Mouse (Mus musculus): Measurements from ENCODE around the gene Tbc1d1. TPM values are rescaled to one million over a fixed set of nuclear protein-coding genes. Genes with fewer than 3 reads are reported as not detected.
A peak's percentile ranks its signal among the peaks of the same experiment; 100 is the strongest.

Gene Tbc1d1
- polyA plus RNA-seq, 1 experiment: 17.0 TPM

- no peak overlapping the region for H3K4me3 ChIP-seq (ENCODE audit: control insufficient read depth, insufficient read depth, low read length)
- no peak for DNase-seq
- peaks cover 22% of the 10 kb centered on the region for H3K4me1 ChIP-seq (replicated peaks; ENCODE audit: control insufficient read depth, insufficient read depth, low read length)
- no peaks in the 10 kb centered on the region for H3K27me3 ChIP-seq (ENCODE audit: control insufficient read depth, insufficient read depth, low read length)
- WGBS: 94% methylated on average over 4 of the region's 4 CpGs
- TF ChIP-seq POLR2A (IDR thresholded peaks at IDR 0.05; ENCODE audit: control insufficient read depth, extremely low read depth, insufficient read depth, low read length, poor library complexity): no peak
- no peak for TF ChIP-seq CTCF (IDR thresholded peaks at IDR 0.05; ENCODE audit: borderline replicate concordance, control insufficient read depth, extremely low read depth, insufficient read depth, low read length, poor library complexity)
- no peaks in the 10 kb centered on the region for H3K36me3 ChIP-seq (ENCODE audit: control insufficient read depth, insufficient read depth, low read length)
- no peak overlapping the region; the same call in 1 of the 2 replicates for H3K27ac ChIP-seq (ENCODE audit: control insufficient read depth, insufficient read depth, low read length)
Observed at GRCm38 (mm10) chr5:64216326-64216725, 60.2 kb downstream of the Tbc1d1 start.

DNA sequence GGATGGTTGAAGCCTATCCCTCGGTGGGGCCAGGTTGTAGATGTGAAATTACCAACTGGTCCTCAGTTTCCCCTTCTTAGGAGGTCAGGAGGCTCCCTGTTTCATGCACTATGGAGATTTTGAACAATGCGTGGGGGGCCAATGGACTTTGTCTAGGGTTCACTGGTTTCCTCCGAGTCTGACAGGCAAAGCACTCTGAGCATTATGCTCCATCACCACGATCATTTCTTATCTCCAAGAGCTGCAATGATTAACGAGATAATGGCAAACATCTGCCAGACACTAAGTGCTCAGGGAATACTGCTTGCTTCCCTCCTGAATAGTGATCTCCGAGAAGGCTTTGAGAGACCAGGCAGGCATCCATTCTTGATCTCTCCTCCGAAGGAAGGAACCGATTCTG, 61.2 kb downstream of the Tbc1d1 start:
- Histone ChIP-seq H3K4me3 (ENCODE audit: control insufficient read depth, insufficient read depth, low read length) (no peak overlapping the region), H3K36me3 (ENCODE audit: control insufficient read depth, insufficient read depth, low read length) (no peaks in the 10 kb centered on the region), H3K27me3 (ENCODE audit: control insufficient read depth, insufficient read depth, low read length) (no peaks in the 10 kb centered on the region), H3K4me1 (replicated peaks; ENCODE audit: control insufficient read depth, insufficient read depth, low read length) (peaks cover 22% of the 10 kb centered on the region), H3K27ac (ENCODE audit: control insufficient read depth, insufficient read depth, low read length) (no peak overlapping the region)
- WGBS: 74% methylated on average over 8 of the region's 8 CpGs
- no peak for DNase-seq
- TF ChIP-seq POLR2A (IDR thresholded peaks at IDR 0.05; ENCODE audit: control insufficient read depth, extremely low read depth, insufficient read depth, low read length, poor library complexity) (no peak), CTCF (IDR thresholded peaks at IDR 0.05; ENCODE audit: borderline replicate concordance, control insufficient read depth, extremely low read depth, insufficient read depth, low read length, poor library complexity) (no peak)

DNA sequence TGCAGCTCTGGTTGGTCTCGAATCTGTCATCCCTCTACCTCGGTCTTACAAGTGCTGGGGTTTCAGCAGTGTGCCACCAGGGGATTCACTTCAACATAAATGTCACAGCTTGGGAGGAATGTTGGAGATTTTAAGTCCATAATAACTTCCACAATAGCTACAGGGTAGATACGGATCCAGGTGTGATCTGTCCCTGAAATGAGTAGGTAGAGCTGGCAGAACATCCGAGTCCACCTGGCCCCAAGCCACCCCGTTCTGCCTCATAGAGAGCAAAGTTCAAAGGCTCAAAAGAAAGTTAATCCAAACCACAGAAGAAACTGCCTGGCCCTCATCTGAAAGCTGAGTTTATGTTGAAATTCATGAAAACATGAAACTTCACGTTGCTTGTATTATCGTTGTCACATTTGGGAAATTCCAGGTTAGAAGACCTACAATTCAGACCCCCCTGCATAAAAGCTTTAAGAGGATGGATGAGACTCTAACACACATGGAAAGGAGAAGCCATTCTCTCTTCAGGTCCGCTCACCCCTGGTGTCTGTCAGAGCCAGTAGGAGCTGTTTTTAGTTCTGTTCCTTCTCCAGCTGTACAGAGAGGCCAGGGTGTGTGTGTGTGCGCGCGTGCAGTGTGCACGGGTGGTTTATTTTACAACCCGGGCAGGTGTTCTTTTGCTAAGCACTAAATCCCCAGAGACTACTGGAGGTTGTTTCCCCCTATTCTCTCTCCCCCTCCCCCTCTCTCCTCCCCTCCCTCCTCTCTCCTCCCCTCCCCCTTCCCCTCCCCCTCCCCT, 61.9 kb downstream of the Tbc1d1 start:
- H3K27me3 ChIP-seq (ENCODE audit: control insufficient read depth, insufficient read depth, low read length): no peaks in the 10 kb centered on the region
- 9% methylated on average over 13 of the region's 13 CpGs for WGBS
- peaks cover 22% of the 10 kb centered on the region for H3K4me1 ChIP-seq (replicated peaks; ENCODE audit: control insufficient read depth, insufficient read depth, low read length)
- peak; percentile 31 for DNase-seq
- H3K27ac ChIP-seq (ENCODE audit: control insufficient read depth, insufficient read depth, low read length): peak overlapping the region; percentile 64
- TF ChIP-seq CTCF (IDR thresholded peaks at IDR 0.05; ENCODE audit: borderline replicate concordance, control insufficient read depth, extremely low read depth, insufficient read depth, low read length, poor library complexity) (no peak), POLR2A (IDR thresholded peaks at IDR 0.05; ENCODE audit: control insufficient read depth, extremely low read depth, insufficient read depth, low read length, poor library complexity) (no peak)
- H3K36me3 ChIP-seq (ENCODE audit: control insufficient read depth, insufficient read depth, low read length): no peaks in the 10 kb centered on the region
- H3K4me3 ChIP-seq (ENCODE audit: control insufficient read depth, insufficient read depth, low read length): no peak overlapping the region

- H3K27ac ChIP-seq (ENCODE audit: control insufficient read depth, insufficient read depth, low read length): peak overlapping the region; percentile 64; the same call in 1 of the 2 replicates
- no peak overlapping the region for H3K4me3 ChIP-seq (ENCODE audit: control insufficient read depth, insufficient read depth, low read length)
- H3K36me3 ChIP-seq (ENCODE audit: control insufficient read depth, insufficient read depth, low read length): no peaks in the 10 kb centered on the region
- H3K4me1 ChIP-seq (replicated peaks; ENCODE audit: control insufficient read depth, insufficient read depth, low read length): peaks cover 22% of the 10 kb centered on the region
- no peak for DNase-seq
- WGBS: 83% methylated on average over 7 of the region's 7 CpGs
- no peaks in the 10 kb centered on the region for H3K27me3 ChIP-seq (ENCODE audit: control insufficient read depth, insufficient read depth, low read length)
- TF ChIP-seq POLR2A (IDR thresholded peaks at IDR 0.05; ENCODE audit: control insufficient read depth, extremely low read depth, insufficient read depth, low read length, poor library complexity): no peak
- TF ChIP-seq CTCF (IDR thresholded peaks at IDR 0.05; ENCODE audit: borderline replicate concordance, control insufficient read depth, extremely low read depth, insufficient read depth, low read length, poor library complexity): no peak
Observed at GRCm38 (mm10) chr5:64218603-64218999, 62.5 kb downstream of the Tbc1d1 start.

DNA sequence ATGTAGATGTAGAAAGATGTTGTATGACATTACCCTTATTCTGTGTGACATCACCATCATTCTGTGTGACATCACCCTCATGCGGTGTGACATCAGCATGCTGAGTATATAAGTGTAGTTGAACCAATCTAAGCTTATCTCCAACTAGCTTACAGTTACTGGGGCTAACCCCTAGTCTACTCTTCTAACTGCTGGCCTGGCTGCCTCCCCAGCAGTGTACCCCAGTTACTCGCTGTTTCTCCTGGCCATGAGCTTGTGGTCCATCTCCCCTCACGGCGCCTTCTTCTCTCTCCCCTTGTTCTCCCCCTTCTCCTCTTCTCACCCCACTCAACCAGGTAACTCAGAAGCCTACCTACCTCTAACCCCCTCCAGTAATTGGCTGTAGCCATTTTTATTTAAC, 64.7 kb downstream of the Tbc1d1 start:
- TF ChIP-seq POLR2A (IDR thresholded peaks at IDR 0.05; ENCODE audit: control insufficient read depth, extremely low read depth, insufficient read depth, low read length, poor library complexity): no peak
- TF ChIP-seq CTCF (IDR thresholded peaks at IDR 0.05; ENCODE audit: borderline replicate concordance, control insufficient read depth, extremely low read depth, insufficient read depth, low read length, poor library complexity): no peak
- no peaks in the 10 kb centered on the region for H3K27me3 ChIP-seq (ENCODE audit: control insufficient read depth, insufficient read depth, low read length)
- H3K4me3 ChIP-seq (ENCODE audit: control insufficient read depth, insufficient read depth, low read length): no peak overlapping the region
- 98% methylated on average over 4 of the region's 4 CpGs for WGBS
- DNase-seq: no peak
- H3K27ac ChIP-seq (ENCODE audit: control insufficient read depth, insufficient read depth, low read length): no peak overlapping the region
- H3K36me3 ChIP-seq (ENCODE audit: control insufficient read depth, insufficient read depth, low read length): no peaks in the 10 kb centered on the region
- H3K4me1 ChIP-seq (replicated peaks; ENCODE audit: control insufficient read depth, insufficient read depth, low read length): peaks cover 22% of the 10 kb centered on the region

DNA sequence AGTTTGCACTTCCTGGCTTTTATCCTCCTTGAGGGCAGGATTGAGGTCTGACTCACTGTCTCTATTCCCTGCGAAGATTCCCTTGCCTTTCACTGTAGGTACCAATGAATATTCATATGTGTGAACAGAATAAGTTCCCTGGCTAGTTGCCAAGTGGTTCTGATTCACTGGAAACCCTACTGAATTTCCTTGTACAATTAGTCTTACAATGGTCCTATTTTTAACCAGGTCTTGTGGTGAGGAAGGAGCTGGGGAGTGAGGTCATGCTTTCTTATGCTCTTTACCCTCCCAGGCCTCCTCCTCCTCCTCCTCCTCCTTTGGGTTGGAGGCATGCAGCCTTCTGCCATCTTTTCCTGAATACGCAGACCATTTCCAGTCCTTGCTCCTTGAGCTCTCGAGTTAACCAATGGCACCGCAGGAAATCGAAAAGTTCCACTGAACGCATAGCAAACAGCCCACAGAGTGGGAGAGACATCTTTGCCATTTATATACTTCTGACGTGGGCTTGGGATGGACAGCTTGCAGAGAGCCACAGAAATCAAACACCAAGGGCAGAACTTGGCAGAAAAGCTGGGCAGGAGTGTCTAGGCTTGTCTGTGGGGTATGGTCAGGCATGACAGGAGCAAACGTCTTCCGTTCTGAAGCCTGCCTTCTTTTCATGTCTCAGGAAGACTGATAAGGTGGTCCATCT, 68.8 kb downstream of the Tbc1d1 start:
- WGBS: 95% methylated on average over 9 of the region's 9 CpGs
- DNase-seq: no peak
- Histone ChIP-seq H3K4me3 (ENCODE audit: control insufficient read depth, insufficient read depth, low read length) (no peak overlapping the region), H3K27me3 (ENCODE audit: control insufficient read depth, insufficient read depth, low read length) (no peaks in the 10 kb centered on the region), H3K36me3 (ENCODE audit: control insufficient read depth, insufficient read depth, low read length) (no peaks in the 10 kb centered on the region), H3K4me1 (replicated peaks; ENCODE audit: control insufficient read depth, insufficient read depth, low read length) (peaks cover 3% of the 10 kb centered on the region), H3K27ac (ENCODE audit: control insufficient read depth, insufficient read depth, low read length) (no peak overlapping the region)
- TF ChIP-seq CTCF (IDR thresholded peaks at IDR 0.05; ENCODE audit: borderline replicate concordance, control insufficient read depth, extremely low read depth, insufficient read depth, low read length, poor library complexity) (no peak), POLR2A (IDR thresholded peaks at IDR 0.05; ENCODE audit: control insufficient read depth, extremely low read depth, insufficient read depth, low read length, poor library complexity) (no peak)
